Comparison of ENCODE assay signal across 35 mouse cellular contexts in genomic region chr8:70741661-70742060, GRCm38 (mm10). TPM values are rescaled to one million over a fixed set of nuclear protein-coding genes. Genes with fewer than 3 reads are reported as not detected.
DNase-seq lines count a peak whose midpoint lies in the region; ATAC-seq lines count a peak whose summit lies in the region.
"Had no signal": no experiment of that assay in that cellular context is flagged by ENCODE, and none has a peak within 500 bp of the region (broad histone marks: within the 10 kb centered on the region; RNA-seq: fewer than 3 reads in every experiment).

No protein-coding gene starts in this region.

- DNase-seq in gastrocnemius, postnatal 36 days: peak; percentile 16 to 21
- no peak for DNase-seq in gastrocnemius, postnatal 14 days
- peak; percentile 12 to 16 for DNase-seq in heart, postnatal 14 days
- DNase-seq in heart, adult 8-10 months (ENCODE audit: low spot score): no peak
- DNase-seq: adrenal gland, postnatal 25 days; cerebellum, adult 18-20 months; cerebellum, postnatal 10 days; forebrain, postnatal 0 days; layer of hippocampus, postnatal 36 days; left cerebral cortex, postnatal 4 days; liver, postnatal 0 days; lung, postnatal 36 days; right cerebral cortex, postnatal 4 days; thymus, adult 18-20 months; thymus, postnatal 25 days had no signal

- no peak overlapping the region for H3K27ac ChIP-seq in neural tube, embryonic 12.5 days
- H3K27ac ChIP-seq in neural tube, embryonic 15.5 days (replicated peaks): no peak overlapping the region
- H3K27ac ChIP-seq: embryonic facial prominence, embryonic 13.5 days; forebrain, embryonic 10.5 days; hindbrain, embryonic 14.5 days; kidney, embryonic 15.5 days; liver, embryonic 12.5 days; midbrain, embryonic 13.5 days; stomach, postnatal 0 days had no signal

- no peaks in the 10 kb centered on the region for H3K36me3 ChIP-seq in neural tube, embryonic 12.5 days
- no peaks in the 10 kb centered on the region for H3K36me3 ChIP-seq in neural tube, embryonic 15.5 days
- H3K36me3 ChIP-seq: embryonic facial prominence, embryonic 13.5 days; forebrain, embryonic 10.5 days; kidney, embryonic 15.5 days; liver, embryonic 12.5 days; midbrain, embryonic 13.5 days had no signal

- H3K4me3 ChIP-seq in neural tube, embryonic 12.5 days: no peak overlapping the region
- no peak overlapping the region for H3K4me3 ChIP-seq in neural tube, embryonic 15.5 days (replicated peaks)
- H3K4me3 ChIP-seq: embryonic facial prominence, embryonic 13.5 days; forebrain, embryonic 10.5 days; kidney, embryonic 15.5 days; liver, embryonic 12.5 days; megakaryocyte, embryonic 14.5 days; midbrain, embryonic 13.5 days had no signal

- ATAC-seq in neural tube, embryonic 12.5 days (ENCODE audit: low FRiP score, low read depth): no peak
- no peak for ATAC-seq in neural tube, embryonic 15.5 days (ENCODE audit: low FRiP score)
- ATAC-seq in megakaryocyte progenitor cell, adult 5-6 weeks (replicated peaks; ENCODE audit: poor library complexity): no peak
- ATAC-seq: CD4-positive, CD25-positive, alpha-beta regulatory T cell, adult 4 months; forebrain, postnatal 0 days; intestine, postnatal 0 days; liver, embryonic 12.5 days; liver, postnatal 0 days; midbrain, embryonic 13.5 days had no signal

- H3K4me1 ChIP-seq in neural tube, embryonic 12.5 days: peaks cover 16% of the 10 kb centered on the region
- peaks cover 18% of the 10 kb centered on the region for H3K4me1 ChIP-seq in neural tube, embryonic 15.5 days

- peaks cover 59% of the 10 kb centered on the region for H3K27me3 ChIP-seq in neural tube, embryonic 12.5 days (replicated peaks)
- H3K27me3 ChIP-seq in neural tube, embryonic 15.5 days (replicated peaks): peaks cover 66% of the 10 kb centered on the region

- no peak overlapping the region for H3K4me2 ChIP-seq in neural tube, embryonic 12.5 days (replicated peaks)
- H3K4me2 ChIP-seq in neural tube, embryonic 15.5 days: no peak overlapping the region
- H3K4me2 ChIP-seq: embryonic facial prominence, embryonic 13.5 days; hindbrain, embryonic 14.5 days; kidney, embryonic 15.5 days; liver, embryonic 12.5 days; midbrain, embryonic 13.5 days had no signal

- no peaks in the 10 kb centered on the region for H3K9me3 ChIP-seq in neural tube, embryonic 12.5 days
- H3K9me3 ChIP-seq in neural tube, embryonic 15.5 days (replicated peaks): no peaks in the 10 kb centered on the region
- H3K9me3 ChIP-seq: embryonic facial prominence, embryonic 13.5 days; forebrain, embryonic 10.5 days; kidney, embryonic 15.5 days; liver, embryonic 12.5 days; megakaryocyte, embryonic 14.5 days; midbrain, embryonic 13.5 days had no signal

- WGBS in neural tube, embryonic 12.5 days: 61% methylated on average over 5 of the region's 5 CpGs
- whole genome bisulfite sequencing in neural tube, embryonic 15.5 days: 73% methylated on average over 5 of the region's 5 CpGs

- H3K9ac ChIP-seq in neural tube, embryonic 12.5 days: 0 out of 2 replicates have a peak overlapping the region, but pooled peaks have one; percentile 5
- H3K9ac ChIP-seq in neural tube, embryonic 15.5 days (replicated peaks): no peak overlapping the region
- H3K9ac ChIP-seq: embryonic facial prominence, embryonic 13.5 days; forebrain, postnatal 0 days; hindbrain, embryonic 14.5 days; kidney, embryonic 15.5 days; liver, embryonic 12.5 days; liver, postnatal 0 days; midbrain, embryonic 13.5 days had no signal

- intact Hi-C loops in gastrocnemius, postnatal 36 days (cut with DNase I): no loop called here
- intact Hi-C loops in gastrocnemius, postnatal 14 days (cut with DNase I; ENCODE audit: low total_unique reads): no loop called here
- intact Hi-C loops in heart, postnatal 14 days (cut with DNase I): no loop called here

RNA-seq across cellular contexts. Expression of gene Rab3a, which starts 12.8 kb away (rescaled TPM):
- total RNA-seq in gastrocnemius, postnatal 36 days (2021): 10 to 100 TPM; 36.8 to 37.3 TPM
- 10 to 100 TPM; 44.3 to 45.1 TPM for total RNA-seq in gastrocnemius, postnatal 14 days (2021)
- total RNA-seq in heart, postnatal 14 days (2021): 10 to 100 TPM; 51.6 to 51.9 TPM
- 10 to 100 TPM; 46.3 to 60.7 (median 50.6) TPM for total RNA-seq in heart, adult 8-10 months (2022)
- polyA plus RNA-seq in neural tube, embryonic 12.5 days (2016; fragmentation: Nextera tagmentation; extraction: Ambion mirVana): 184 and 199 TPM in 2 replicates
- 536 and 627 TPM in 2 replicates for polyA plus RNA-seq in neural tube, embryonic 15.5 days (2015; fragmentation: Nextera tagmentation; extraction: Ambion mirVana)
- total RNA-seq in megakaryocyte progenitor cell, adult 5-6 weeks (2015): 2.6 and 3.6 TPM in 2 replicates
- total RNA-seq in megakaryocyte progenitor cell, adult 5-6 weeks (2017): 2.1 and 6.6 TPM in 2 replicates

RNA-seq across cellular contexts. Expression of gene Pde4c, which starts 18.1 kb away (rescaled TPM):
- total RNA-seq in gastrocnemius, postnatal 36 days (2021): 1 to 10 TPM; 1.9 to 2.1 TPM
- total RNA-seq in gastrocnemius, postnatal 14 days (2021): 1 to 10 TPM; 2.9 to 3.4 TPM
- 1 to 10 TPM; 4.5 to 4.6 TPM for total RNA-seq in heart, postnatal 14 days (2021)
- total RNA-seq in heart, adult 8-10 months (2022): 1 to 10 TPM; 1.8 to 3.7 (median 2.4) TPM
- polyA plus RNA-seq in neural tube, embryonic 12.5 days (2016; fragmentation: Nextera tagmentation; extraction: Ambion mirVana): 0.19 and 0.41 TPM in 2 replicates
- 0.17 and 0.40 TPM in 2 replicates for polyA plus RNA-seq in neural tube, embryonic 15.5 days (2015; fragmentation: Nextera tagmentation; extraction: Ambion mirVana)
- 0.39 TPM in 1 of 2 replicates, not detected in the other for total RNA-seq in megakaryocyte progenitor cell, adult 5-6 weeks (2015)
- not detected in 2 replicates for total RNA-seq in megakaryocyte progenitor cell, adult 5-6 weeks (2017)

RNA-seq across cellular contexts. Expression of gene Mpv17l2, which starts 19.1 kb away (rescaled TPM):
- 10 to 100 TPM; 20.7 to 21.4 TPM for total RNA-seq in gastrocnemius, postnatal 36 days (2021)
- 10 to 100 TPM; 28.3 to 31.9 TPM for total RNA-seq in gastrocnemius, postnatal 14 days (2021)
- 10 to 100 TPM; 29.3 to 29.9 TPM for total RNA-seq in heart, postnatal 14 days (2021)
- total RNA-seq in heart, adult 8-10 months (2022): 10 to 100 TPM; 23.2 to 32.5 (median 27.7) TPM
- 45.0 and 51.2 TPM in 2 replicates for polyA plus RNA-seq in neural tube, embryonic 12.5 days (2016; fragmentation: Nextera tagmentation; extraction: Ambion mirVana)
- polyA plus RNA-seq in neural tube, embryonic 15.5 days (2015; fragmentation: Nextera tagmentation; extraction: Ambion mirVana): 40.5 and 43.5 TPM in 2 replicates
- 37.4 and 41.4 TPM in 2 replicates for total RNA-seq in megakaryocyte progenitor cell, adult 5-6 weeks (2015)
- total RNA-seq in megakaryocyte progenitor cell, adult 5-6 weeks (2017): 10.2 and 10.4 TPM in 2 replicates

RNA-seq across cellular contexts. Expression of gene Gm3336, which starts 23.3 kb away (rescaled TPM):
- total RNA-seq in gastrocnemius, postnatal 36 days (2021): not detected
- total RNA-seq in gastrocnemius, postnatal 14 days (2021): not detected
- not detected for total RNA-seq in heart, postnatal 14 days (2021)
- not detected for total RNA-seq in heart, adult 8-10 months (2022)
- polyA plus RNA-seq in neural tube, embryonic 12.5 days (2016; fragmentation: Nextera tagmentation; extraction: Ambion mirVana): not detected in 2 replicates
- polyA plus RNA-seq in neural tube, embryonic 15.5 days (2015; fragmentation: Nextera tagmentation; extraction: Ambion mirVana): not detected in 2 replicates
- total RNA-seq in megakaryocyte progenitor cell, adult 5-6 weeks (2015): not detected in 2 replicates
- 0.12 TPM in 1 of 2 replicates, not detected in the other for total RNA-seq in megakaryocyte progenitor cell, adult 5-6 weeks (2017)
- total RNA-seq: adrenal gland, postnatal 25 days; common myeloid progenitor, adult 5-6 weeks; forebrain, postnatal 0 days; hematopoietic stem cell, adult 5-6 weeks; layer of hippocampus, adult 8-10 months; layer of hippocampus, postnatal 36 days; left cerebral cortex, postnatal 4 days; monocyte, adult 5-6 weeks had no signal
- polyA plus RNA-seq: CD4-positive, CD25-positive, alpha-beta regulatory T cell, adult 4 months; embryonic facial prominence, embryonic 13.5 days; forebrain, embryonic 10.5 days; forebrain, postnatal 0 days; heart, embryonic 16.5 days; hindbrain, embryonic 14.5 days; limb, embryonic 14.5 days; liver, embryonic 12.5 days; lung, embryonic 16.5 days; midbrain, embryonic 13.5 days had no signal

RNA-seq across cellular contexts. Expression of gene Pik3r2, which starts 34.9 kb away (rescaled TPM):
- total RNA-seq in gastrocnemius, postnatal 36 days (2021): 10 to 100 TPM; 14.3 to 16.1 TPM
- 10 to 100 TPM; 23.0 to 27.9 TPM for total RNA-seq in gastrocnemius, postnatal 14 days (2021)
- total RNA-seq in heart, postnatal 14 days (2021): 10 to 100 TPM; 31.4 to 33.1 TPM
- total RNA-seq in heart, adult 8-10 months (2022): 10 to 100 TPM; 19.3 to 24.1 (median 22.2) TPM
- 84.0 and 84.6 TPM in 2 replicates for polyA plus RNA-seq in neural tube, embryonic 12.5 days (2016; fragmentation: Nextera tagmentation; extraction: Ambion mirVana)
- polyA plus RNA-seq in neural tube, embryonic 15.5 days (2015; fragmentation: Nextera tagmentation; extraction: Ambion mirVana): 97.5 and 102 TPM in 2 replicates
- 5.7 and 6.0 TPM in 2 replicates for total RNA-seq in megakaryocyte progenitor cell, adult 5-6 weeks (2015)
- 18.1 and 18.5 TPM in 2 replicates for total RNA-seq in megakaryocyte progenitor cell, adult 5-6 weeks (2017)

Comparison
In these comparisons a context has a peak if more than half of its experiments do, and no peak if none do; other contexts are left out.
1. DNase-seq: peak in gastrocnemius, postnatal 36 days (2 of 2) and heart, postnatal 14 days (2 of 2); none in gastrocnemius, postnatal 14 days (single experiment) and heart, adult 8-10 months (single experiment).
2. RNA of gene Rab3a, which starts 12.8 kb away (total RNA-seq): 46.3 to 60.7 TPM in heart, adult 8-10 months, 51.6 to 51.9 TPM in heart, postnatal 14 days, 44.3 to 45.1 TPM in gastrocnemius, postnatal 14 days and 36.8 to 37.3 TPM in gastrocnemius, postnatal 36 days; 2.1 to 6.6 TPM in megakaryocyte progenitor cell, adult 5-6 weeks; every median in the first group is over 4 times any median in the second.